Mouse (Mus musculus): Measurements from ENCODE around the gene Cmtm7. TPM values are rescaled to one million over a fixed set of nuclear protein-coding genes. Genes with fewer than 3 reads are reported as not detected.
"Not testable (repeated sequence)": the region's sequence is repeated elsewhere in the genome, so short reads cannot be mapped to it uniquely, and the experiment has no call there.

Cmtm7 gene
- total RNA-seq, 2 experiments from 2014 or later = 12.0 to 15.0 TPM

- intact Hi-C loops (cut with DNase I) = loop anchor here (1.0 to 10.0 kb wide), 3 partner anchors 150 to 337 kb away; partner anchors contain the start of genes Crtap and Gpd1l
- no peak for DNase-seq
These were observed 49.6 kb downstream of the Cmtm7 start for GRCm38 (mm10) chr9:114731871-114732682.

GRCm38 (mm10) chr9:114731011-114731755 lies 50.5 kb downstream of the Cmtm7 start, which contains the start of gene Cmtm6:
Cmtm6 (plus strand) TSS chr9:114731116.
- DNase-seq = peak; percentile 99
- intact Hi-C loops (cut with DNase I) = loop anchor here (5.0 to 10.0 kb wide), 2 partner anchors 201 to 336 kb away; partner anchors contain the start of genes Crtap and Gpd1l

GRCm38 (mm10) chr9:114729911-114730805 lies 51.5 kb downstream of the Cmtm7 start:
- intact Hi-C loops (cut with DNase I) = loop anchor here (1.0 to 10.0 kb wide), 3 partner anchors 42 to 335 kb away; partner anchors contain the start of genes Crtap, Dync1li1 and Gpd1l
- DNase-seq = no peak

- DNase-seq; intact Hi-C loops (cut with DNase I): not testable (repeated sequence)
These were observed 53.2 kb downstream of the Cmtm7 start for GRCm38 (mm10) chr9:114728432-114728831.

GRCm38 (mm10) chr9:114727315-114727714 lies 54.3 kb downstream of the Cmtm7 start:
- DNase-seq = peak; percentile 38 to 47
- intact Hi-C loops (cut with DNase I) = loop anchor here (1.0 kb wide), 1 partner anchor 78 kb away; no protein-coding TSS in a partner anchor

GRCm38 (mm10) chr9:114716677-114717331 lies 64.9 kb downstream of the Cmtm7 start:
- intact Hi-C loops (cut with DNase I) = no loop called here
- DNase-seq = no peak

- no peak for DNase-seq
- intact Hi-C loops (cut with DNase I) = no loop called here
These were observed 68.2 kb downstream of the Cmtm7 start for GRCm38 (mm10) chr9:114713481-114713880.

- no peak for DNase-seq
- intact Hi-C loops (cut with DNase I) = no loop called here
These were observed 71.3 kb downstream of the Cmtm7 start for GRCm38 (mm10) chr9:114710345-114710744.

GRCm38 (mm10) chr9:114707805-114708204 lies 73.9 kb downstream of the Cmtm7 start:
- DNase-seq = no peak
- intact Hi-C loops (cut with DNase I) = no loop called here

Other genes with a start within 250 kb of the Cmtm7 start
- not detected for gene Trim71, start 217.5 kb downstream of the Cmtm7 start, total RNA-seq (2021)
- 10 to 100 TPM; 21.2 to 23.0 TPM for gene Cnot10, start 141.7 kb downstream of the Cmtm7 start, total RNA-seq (2021)
- 10 to 100 TPM; 69.9 to 88.1 TPM for gene Dync1li1, start 93.1 kb downstream of the Cmtm7 start, total RNA-seq (2021)
- gene Cmtm6, start 50.7 kb downstream of the Cmtm7 start, total RNA-seq (2021) = 10 to 100 TPM; 22.3 to 22.4 TPM
- 10 to 100 TPM; 10.7 to 11.0 TPM for gene Cmtm8, start 62.3 kb upstream of the Cmtm7 start, total RNA-seq (2021)
- 10 to 100 TPM; 42.2 to 44.4 TPM for gene Gpd1l, start 152.1 kb upstream of the Cmtm7 start, total RNA-seq (2021)
- 1 to 10 TPM; 2.2 to 2.7 TPM for gene Osbpl10, start 196.7 kb upstream of the Cmtm7 start, total RNA-seq (2021)
- gene Rps27rt, start 200.9 kb upstream of the Cmtm7 start, total RNA-seq (2021) = 10 to 100 TPM; 19.7 to 23.9 TPM